Mouse (Mus musculus) midbrain, embryonic 13.5 days (tissue): ENCODE results near the gene Adi1. TPM values are rescaled to one million over a fixed set of nuclear protein-coding genes. Genes with fewer than 3 reads are reported as not detected.

Experiments
- ATAC-seq: fragments of 200-750 bp; cut with Nextera tagmentation; 2 replicates; pipeline ENCODE4 v1.8.0; 2017; ENCODE audit warnings: mild to moderate bottlenecking, moderate TSS enrichment, moderate library complexity
- H3K27ac ChIP-seq: fragments of 300-500 bp; sonication (generic); 2 replicates; pipeline ENCODE4 v1.5.1; 2015; ENCODE audit warnings: inconsistent platforms, mild to moderate bottlenecking, moderate library complexity
- H3K27me3 ChIP-seq: fragments of 300-500 bp; sonication (generic); 2 replicates; pipeline ENCODE4 v1.6.1; 2015; ENCODE audit warnings: mild to moderate bottlenecking, inconsistent platforms
- H3K36me3 ChIP-seq: fragments of 300-500 bp; sonication (generic); 2 replicates; pipeline ENCODE4 v1.6.1; 2015; ENCODE audit warnings: mild to moderate bottlenecking, inconsistent platforms
- H3K4me1 ChIP-seq: fragments of 300-500 bp; sonication (generic); replicated peaks from 2 replicates; pipeline ENCODE4 v1.6.1; 2015; ENCODE audit warnings: inconsistent platforms
- H3K4me2 ChIP-seq: fragments of 300-500 bp; sonication (generic); replicated peaks from 2 replicates; pipeline ENCODE4 v1.6.1; 2015; ENCODE audit warnings: moderate library complexity, mild to moderate bottlenecking, inconsistent platforms
- H3K4me3 ChIP-seq: fragments of 300-500 bp; sonication (generic); replicated peaks from 2 replicates; pipeline ENCODE4 v1.5.1; 2015; ENCODE audit warnings: mild to moderate bottlenecking, inconsistent platforms
- H3K9ac ChIP-seq: fragments of 300-500 bp; sonication (generic); replicated peaks from 2 replicates; pipeline ENCODE4 v1.6.1; 2015; ENCODE audit warnings: mild to moderate bottlenecking, inconsistent platforms
- H3K9me3 ChIP-seq: fragments of 300-500 bp; sonication (generic); 2 replicates; pipeline ENCODE4 v1.6.1; 2016; ENCODE audit warnings: mild to moderate bottlenecking, inconsistent platforms
- WGBS: fragments of 180-500 bp; shearing (Covaris S2); methylation state at CpG from one replicate; pipeline ENCODE4 v1.1.7; 2015; 5-methylcytosine and 5-hydroxymethylcytosine counted together
- microRNA-seq: library from miRNA; unstranded; fragments of <30 nt; microRNA quantifications from one replicate; pipeline ENCODE4, GENCODE M21; 2016
- polyA plus RNA-seq: library from polyadenylated mRNA; unstranded; fragments of >200 nt; fragmentation: Nextera tagmentation; extraction: Ambion mirVana; gene quantifications from 2 replicates; pipeline ENCODE4 v1.2.1, GENCODE M21; 2015

Gene Adi1
- polyA plus RNA-seq, 1 experiment from 2014 or later, result 29.1 TPM

DNA sequence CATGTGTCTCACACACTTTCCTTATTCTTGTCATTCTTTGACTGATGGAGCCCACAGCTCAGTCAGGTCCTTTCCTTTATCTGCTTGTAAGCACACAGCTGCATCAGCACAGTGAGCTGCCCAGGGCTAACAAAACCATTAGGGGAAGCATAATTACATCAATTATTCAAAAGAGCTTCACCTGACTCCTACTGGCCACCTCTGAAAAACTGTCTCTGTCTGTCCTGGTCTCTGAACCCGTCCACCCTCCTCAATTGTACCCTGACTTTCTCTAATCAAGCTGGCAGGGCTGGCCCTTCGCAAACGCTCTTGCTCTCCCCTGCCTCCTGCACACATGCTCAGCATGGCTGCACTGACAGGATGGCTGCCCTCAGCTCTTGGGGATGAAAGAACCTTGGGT lies 49.3 kb downstream of the Adi1 start:
- WGBS, result 77% methylated on average over 3 of the region's 3 CpGs
- H3K36me3 ChIP-seq, result peaks cover 44% of the 10 kb centered on the region

DNA sequence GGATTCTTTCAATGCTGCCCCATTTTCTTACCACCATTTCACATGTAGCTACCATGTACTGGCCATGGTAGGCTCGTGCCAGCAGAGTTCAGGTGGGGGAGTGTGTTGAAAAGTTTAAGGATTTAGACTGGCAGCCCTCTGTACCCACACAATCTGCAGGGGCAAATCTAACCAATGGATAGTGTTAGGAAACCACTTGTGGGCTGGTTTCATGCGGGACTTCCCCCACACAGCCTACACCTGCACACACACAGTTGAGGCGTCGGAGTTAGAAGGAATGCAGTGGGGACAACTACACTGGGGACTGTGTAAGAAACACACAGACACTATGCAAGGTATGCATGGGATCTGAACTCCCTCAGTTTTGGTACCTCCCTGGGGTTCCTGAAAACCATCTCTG lies 51.2 kb downstream of the Adi1 start:
- ATAC-seq, result no peak
- H3K9ac ChIP-seq, result no peak overlapping the region
- H3K27me3 ChIP-seq, result no peaks in the 10 kb centered on the region
- H3K4me1 ChIP-seq, result peaks cover 3% of the 10 kb centered on the region; the same call in 1 of the 2 replicates
- no peaks in the 10 kb centered on the region for H3K9me3 ChIP-seq
- peaks cover 34% of the 10 kb centered on the region for H3K36me3 ChIP-seq
- WGBS, result 89% methylated on average over 4 of the region's 4 CpGs
- no peak overlapping the region for H3K27ac ChIP-seq
- H3K4me3 ChIP-seq, result no peak overlapping the region
- no peak overlapping the region for H3K4me2 ChIP-seq

More for the DNA sequence above, 49.3 kb downstream of the Adi1 start:
- ATAC-seq, result no peak
- no peak overlapping the region for H3K4me3 ChIP-seq
- H3K4me2 ChIP-seq, result no peak overlapping the region
- H3K27ac ChIP-seq, result no peak overlapping the region
- no peaks in the 10 kb centered on the region for H3K9me3 ChIP-seq
- H3K4me1 ChIP-seq, result peaks cover 3% of the 10 kb centered on the region; the same call in 1 of the 2 replicates
- no peak overlapping the region for H3K9ac ChIP-seq
- no peaks in the 10 kb centered on the region for H3K27me3 ChIP-seq

- Histone ChIP-seq H3K4me3 (no peak overlapping the region), H3K36me3 (peaks cover 25% of the 10 kb centered on the region), H3K27ac (no peak overlapping the region), H3K4me2 (no peak overlapping the region), H3K9ac (no peak overlapping the region), H3K27me3 (no peaks in the 10 kb centered on the region), H3K4me1 (peaks cover 3% of the 10 kb centered on the region; the same call in 1 of the 2 replicates), H3K9me3 (no peaks in the 10 kb centered on the region)
- 88% methylated on average over 5 of the region's 5 CpGs for WGBS
- ATAC-seq, result no peak
Observed at GRCm38 (mm10) chr12:28727061-28727460, 52.0 kb downstream of the Adi1 start.

Small RNA genes within 50 kb of the gene (microRNA-seq; reads per million reads assigned to microRNA genes)
- not detected for gene Mir6937

Other genes starting within 250 kb of the Adi1 start
- not detected in 2 replicates for gene Dcdc2c, start 122.8 kb upstream of the Adi1 start, polyA plus RNA-seq
- 0.13 TPM in 1 of 2 replicates, not detected in the other for gene Allc, start 92.7 kb upstream of the Adi1 start, polyA plus RNA-seq
- gene Colec11, start 51.9 kb upstream of the Adi1 start, polyA plus RNA-seq, result 0.75 and 1.2 TPM in 2 replicates
- 507 and 547 TPM in 2 replicates for gene Rps7, start 39.3 kb upstream of the Adi1 start, polyA plus RNA-seq
- 24.9 and 28.7 TPM in 2 replicates for gene Rnaseh1, start 25.6 kb upstream of the Adi1 start, polyA plus RNA-seq
- 43.8 and 46.0 TPM in 2 replicates for gene Trappc12, start 75.2 kb downstream of the Adi1 start, polyA plus RNA-seq
- gene Eipr1, start 76.6 kb downstream of the Adi1 start, polyA plus RNA-seq, result 71.3 and 75.7 TPM in 2 replicates